Mouse (Mus musculus): ENCODE results near the gene Bmp15. TPM values are rescaled to one million over a fixed set of nuclear protein-coding genes. Genes with fewer than 3 reads are reported as not detected.

The Bmp15 gene
- not detected in 2 replicates for polyA plus RNA-seq (2014; fragmentation: Nextera tagmentation; extraction: Ambion mirVana)

- no peak within 1 kb of the TSS for H3K4me2 ChIP-seq (ENCODE audit: low read depth)
- no peaks in the 10 kb centered on the region for H3K36me3 ChIP-seq (ENCODE audit: control insufficient read depth, insufficient read depth, low read length)
- H3K4me3 ChIP-seq (ENCODE audit: low read depth, low read length), result no peak within 1 kb of the TSS
- H3K27me3 ChIP-seq (ENCODE audit: control insufficient read depth, insufficient read depth, low read length), result no peaks in the 10 kb centered on the region
- WGBS, result 86% methylated on average over 3 of the region's 3 CpGs
- no peaks in the 10 kb centered on the region for H3K4me1 ChIP-seq (ENCODE audit: control insufficient read depth, insufficient read depth, low read length)
- no peak for ATAC-seq (ENCODE audit: insufficient read depth, low FRiP score, low TSS enrichment)
- H3K27ac ChIP-seq (ENCODE audit: low read depth, low read length), result no peak within 1 kb of the TSS
- no peaks in the 10 kb centered on the region for H3K9me3 ChIP-seq (ENCODE audit: control insufficient read depth, low read length)
- DNase-seq (ENCODE audit: low spot score), result no peak
- H3K9ac ChIP-seq (ENCODE audit: low read length), result no peak within 1 kb of the TSS
Measured at GRCm38 (mm10) chrX:6320621-6321020, at the start of gene Bmp15. TSS of gene Bmp15 (minus strand) at chrX:6320721.

DNA sequence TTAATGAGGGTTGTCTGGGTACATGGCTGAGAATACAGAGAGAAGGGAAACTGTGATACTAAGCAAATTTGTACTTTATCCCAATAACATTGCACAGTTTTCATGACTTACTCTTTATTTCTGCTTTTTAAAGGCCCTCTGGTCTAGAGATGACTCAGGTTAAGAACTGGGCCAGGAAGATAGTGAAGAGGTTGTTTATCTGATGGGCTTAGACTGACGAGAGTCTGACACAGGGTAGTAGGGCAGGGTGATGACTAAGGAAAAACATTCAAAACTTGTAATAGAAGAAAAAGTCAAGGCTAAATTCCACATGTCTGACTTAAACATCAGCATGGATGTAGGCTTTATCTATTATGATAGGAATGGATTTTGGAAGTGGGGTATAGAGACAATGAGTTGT, 48.3 kb upstream of the Bmp15 start:
- no peaks in the 10 kb centered on the region for H3K36me3 ChIP-seq (ENCODE audit: control insufficient read depth, insufficient read depth, low read length)
- DNase-seq (ENCODE audit: low spot score) (no peak), ATAC-seq (ENCODE audit: insufficient read depth, low FRiP score, low TSS enrichment) (no peak)
- H3K9ac ChIP-seq (ENCODE audit: low read length), result no peak overlapping the region
- H3K4me1 ChIP-seq (ENCODE audit: control insufficient read depth, insufficient read depth, low read length), result no peaks in the 10 kb centered on the region
- no peaks in the 10 kb centered on the region for H3K9me3 ChIP-seq (ENCODE audit: control insufficient read depth, low read length)
- no peak overlapping the region for H3K27ac ChIP-seq (ENCODE audit: low read depth, low read length)
- H3K4me2 ChIP-seq (ENCODE audit: low read depth), result no peak overlapping the region
- H3K4me3 ChIP-seq (ENCODE audit: low read depth, low read length), result no peak overlapping the region
- WGBS, result 97% methylated on average over 1 of the region's 1 CpGs
- H3K27me3 ChIP-seq (ENCODE audit: control insufficient read depth, insufficient read depth, low read length), result no peaks in the 10 kb centered on the region

DNA sequence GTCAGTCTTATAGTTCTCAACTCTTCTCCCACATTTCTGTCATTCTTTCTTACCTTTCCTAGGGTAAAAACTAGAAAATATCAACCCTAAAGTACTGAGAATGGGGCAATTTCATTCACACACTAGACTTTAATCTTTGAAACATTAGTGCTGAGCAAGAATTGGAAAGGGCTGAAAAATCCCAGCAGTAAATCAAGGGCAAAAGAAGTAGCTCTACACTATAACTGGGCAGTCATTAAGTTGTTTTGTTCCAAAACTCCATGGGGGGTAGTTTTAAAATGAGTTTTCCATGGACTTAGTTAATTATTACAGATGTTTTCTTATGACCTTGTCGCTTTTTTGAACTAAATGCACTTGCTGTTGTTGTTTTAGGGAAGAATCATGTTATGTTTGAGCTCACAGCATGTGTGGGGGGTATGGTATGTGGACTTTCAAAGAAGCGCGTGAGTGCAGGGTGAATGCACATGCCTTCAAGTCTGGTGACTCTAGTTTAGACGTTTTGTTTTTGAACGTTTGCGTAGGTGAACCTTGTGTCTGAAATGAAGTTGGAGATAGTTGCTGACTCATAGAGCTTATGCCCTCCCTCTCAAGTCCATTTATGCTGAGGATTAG, 37.1 kb upstream of the Bmp15 start:
- no peak overlapping the region for H3K4me2 ChIP-seq (ENCODE audit: low read depth)
- ATAC-seq (ENCODE audit: insufficient read depth, low FRiP score, low TSS enrichment), result no peak
- no peaks in the 10 kb centered on the region for H3K27me3 ChIP-seq (ENCODE audit: control insufficient read depth, insufficient read depth, low read length)

DNA sequence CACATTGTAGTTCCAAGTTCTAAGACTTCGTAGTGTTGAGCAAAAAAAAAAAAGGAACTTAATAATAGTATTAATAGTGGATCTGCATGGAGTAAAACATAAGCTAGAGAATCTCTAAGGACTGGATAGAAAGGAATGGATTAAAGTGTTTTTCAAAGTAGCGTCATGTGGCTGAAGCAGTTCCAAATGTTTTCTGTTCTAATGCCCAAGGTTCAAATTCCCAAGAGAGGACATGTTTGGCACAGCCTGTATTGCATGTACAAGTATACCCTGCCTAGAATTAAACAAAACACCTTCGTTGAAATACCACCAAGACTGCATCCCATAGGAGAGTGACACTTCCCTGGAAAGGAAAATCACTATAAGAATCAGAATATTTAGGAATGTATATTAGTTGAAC, 36.4 kb upstream of the Bmp15 start:
- H3K4me3 ChIP-seq (ENCODE audit: low read depth, low read length), result no peak overlapping the region
- H3K4me2 ChIP-seq (ENCODE audit: low read depth), result no peak overlapping the region
- no peaks in the 10 kb centered on the region for H3K9me3 ChIP-seq (ENCODE audit: control insufficient read depth, low read length)
- H3K9ac ChIP-seq (ENCODE audit: low read length), result no peak overlapping the region
- no peaks in the 10 kb centered on the region for H3K4me1 ChIP-seq (ENCODE audit: control insufficient read depth, insufficient read depth, low read length)
- no peak for ATAC-seq (ENCODE audit: insufficient read depth, low FRiP score, low TSS enrichment)
- DNase-seq (ENCODE audit: low spot score), result no peak
- 81% methylated on average over 3 of the region's 3 CpGs for WGBS
- no peaks in the 10 kb centered on the region for H3K36me3 ChIP-seq (ENCODE audit: control insufficient read depth, insufficient read depth, low read length)
- no peaks in the 10 kb centered on the region for H3K27me3 ChIP-seq (ENCODE audit: control insufficient read depth, insufficient read depth, low read length)
- no peak overlapping the region for H3K27ac ChIP-seq (ENCODE audit: low read depth, low read length)

More for the DNA sequence above, 37.1 kb upstream of the Bmp15 start:
- Histone ChIP-seq H3K36me3 (ENCODE audit: control insufficient read depth, insufficient read depth, low read length) (no peaks in the 10 kb centered on the region), H3K9me3 (ENCODE audit: control insufficient read depth, low read length) (no peaks in the 10 kb centered on the region), H3K27ac (ENCODE audit: low read depth, low read length) (no peak overlapping the region), H3K9ac (ENCODE audit: low read length) (no peak overlapping the region), H3K4me3 (ENCODE audit: low read depth, low read length) (no peak overlapping the region), H3K4me1 (ENCODE audit: control insufficient read depth, insufficient read depth, low read length) (no peaks in the 10 kb centered on the region)
- DNase-seq (ENCODE audit: low spot score), result no peak
- WGBS, result 62% methylated on average over 6 of the region's 6 CpGs

DNA sequence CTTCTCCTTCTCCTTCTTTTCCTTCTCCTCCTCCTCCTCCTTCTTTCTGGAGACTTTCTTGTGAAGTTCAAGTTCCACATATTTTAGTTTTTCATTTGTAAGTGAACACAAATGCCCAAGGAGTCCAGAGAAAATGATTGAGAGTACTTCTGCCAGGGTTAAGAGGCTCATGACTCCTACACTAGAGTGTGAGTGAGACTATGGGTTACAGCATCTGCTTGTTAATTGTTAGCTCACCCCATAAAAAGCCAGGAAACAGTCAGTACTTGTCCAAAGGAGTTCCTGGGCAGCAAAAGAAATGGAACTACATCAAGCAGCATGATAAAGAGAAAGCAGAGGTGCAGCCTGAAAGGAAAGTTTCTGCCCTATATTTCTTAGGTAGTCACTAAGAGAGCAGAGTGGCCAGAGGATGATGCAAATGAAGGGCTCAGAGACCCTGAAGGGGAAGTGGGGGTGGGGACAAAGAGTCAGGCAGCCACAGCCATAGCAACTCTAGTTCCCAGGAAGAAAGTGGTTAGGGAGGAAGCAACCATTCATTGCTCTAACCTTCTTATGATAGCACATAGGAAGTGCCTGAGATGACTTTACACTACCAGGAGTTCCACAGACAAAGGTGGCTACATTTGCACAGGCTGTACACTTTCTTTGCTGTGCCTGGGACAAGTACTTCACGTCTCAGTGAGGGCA, 24.9 kb upstream of the Bmp15 start:
- 33% methylated on average over 1 of the region's 1 CpGs for WGBS
- no peak for ATAC-seq (ENCODE audit: insufficient read depth, low FRiP score, low TSS enrichment)

GRCm38 (mm10) chrX:6324056-6324455, 3.5 kb upstream of the Bmp15 start:
- DNase-seq (ENCODE audit: low spot score) (no peak), ATAC-seq (ENCODE audit: insufficient read depth, low FRiP score, low TSS enrichment) (no peak)
- no peaks in the 10 kb centered on the region for H3K9me3 ChIP-seq (ENCODE audit: control insufficient read depth, low read length)
- H3K36me3 ChIP-seq (ENCODE audit: control insufficient read depth, insufficient read depth, low read length), result no peaks in the 10 kb centered on the region
- H3K9ac ChIP-seq (ENCODE audit: low read length), result no peak overlapping the region
- no peak overlapping the region for H3K4me3 ChIP-seq (ENCODE audit: low read depth, low read length)
- H3K4me2 ChIP-seq (ENCODE audit: low read depth), result no peak overlapping the region
- H3K27ac ChIP-seq (ENCODE audit: low read depth, low read length), result no peak overlapping the region
- WGBS, result 35% methylated on average over 1 of the region's 1 CpGs
- no peaks in the 10 kb centered on the region for H3K27me3 ChIP-seq (ENCODE audit: control insufficient read depth, insufficient read depth, low read length)
- H3K4me1 ChIP-seq (ENCODE audit: control insufficient read depth, insufficient read depth, low read length), result no peaks in the 10 kb centered on the region

More for the DNA sequence above, 24.9 kb upstream of the Bmp15 start:
- Histone ChIP-seq H3K9me3 (ENCODE audit: control insufficient read depth, low read length) (no peaks in the 10 kb centered on the region), H3K4me2 (ENCODE audit: low read depth) (no peak overlapping the region), H3K9ac (ENCODE audit: low read length) (no peak overlapping the region), H3K36me3 (ENCODE audit: control insufficient read depth, insufficient read depth, low read length) (no peaks in the 10 kb centered on the region), H3K27me3 (ENCODE audit: control insufficient read depth, insufficient read depth, low read length) (no peaks in the 10 kb centered on the region), H3K4me1 (ENCODE audit: control insufficient read depth, insufficient read depth, low read length) (no peaks in the 10 kb centered on the region), H3K27ac (ENCODE audit: low read depth, low read length) (no peak overlapping the region), H3K4me3 (ENCODE audit: low read depth, low read length) (no peak overlapping the region)
- no peak for DNase-seq (ENCODE audit: low spot score)

GRCm38 (mm10) chrX:6317747-6318146, 2.8 kb downstream of the Bmp15 start:
- H3K27ac ChIP-seq (ENCODE audit: low read depth, low read length), result no peak overlapping the region
- H3K4me3 ChIP-seq (ENCODE audit: low read depth, low read length), result no peak overlapping the region
- H3K9ac ChIP-seq (ENCODE audit: low read length), result no peak overlapping the region
- H3K4me1 ChIP-seq (ENCODE audit: control insufficient read depth, insufficient read depth, low read length), result no peaks in the 10 kb centered on the region
- ATAC-seq (ENCODE audit: insufficient read depth, low FRiP score, low TSS enrichment) (no peak), DNase-seq (ENCODE audit: low spot score) (no peak)
- H3K36me3 ChIP-seq (ENCODE audit: control insufficient read depth, insufficient read depth, low read length), result no peaks in the 10 kb centered on the region
- no peaks in the 10 kb centered on the region for H3K27me3 ChIP-seq (ENCODE audit: control insufficient read depth, insufficient read depth, low read length)
- no peak overlapping the region for H3K4me2 ChIP-seq (ENCODE audit: low read depth)
- WGBS, result 76% methylated on average over 1 of the region's 1 CpGs
- no peaks in the 10 kb centered on the region for H3K9me3 ChIP-seq (ENCODE audit: control insufficient read depth, low read length)
